Mouse (Mus musculus): ENCODE results near the gene Coa5.

DNA sequence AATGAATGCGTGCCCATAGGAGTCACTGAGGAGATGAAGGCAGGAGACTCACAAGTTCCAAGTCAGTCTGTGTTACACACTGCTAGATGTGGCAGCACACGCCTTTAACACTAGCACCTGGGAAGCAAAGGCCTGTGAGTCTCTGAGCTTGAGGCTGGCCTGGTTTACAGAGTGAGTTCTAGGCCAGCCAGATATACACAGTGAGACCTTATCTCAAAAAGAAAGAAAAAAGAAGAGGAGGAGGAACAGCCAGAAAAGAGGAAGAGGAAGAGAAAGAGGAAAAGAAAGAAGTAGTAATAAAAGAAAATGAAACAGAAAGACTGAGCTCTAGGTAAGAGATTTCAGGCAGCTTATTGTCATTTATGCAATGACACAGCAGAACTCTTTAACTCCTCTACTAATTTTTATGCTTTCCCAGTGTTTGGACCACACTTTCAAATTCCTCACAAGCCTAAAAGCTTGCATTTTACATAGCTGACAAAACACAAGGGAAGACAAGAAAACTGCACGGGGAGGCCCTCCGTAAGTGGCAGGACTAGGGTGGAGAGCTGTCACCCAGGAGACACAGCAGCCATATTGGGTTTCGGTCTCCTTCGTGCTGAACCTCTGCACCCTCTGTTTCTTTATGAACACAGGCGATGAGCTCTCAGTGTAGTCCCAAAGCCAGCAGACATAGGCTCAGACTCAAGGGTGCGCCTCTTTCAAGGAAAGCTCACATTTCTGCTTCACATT lies 2.6 kb downstream of the Coa5 start:
- TF ChIP-seq POLR2A (IDR thresholded peaks at IDR 0.05; ENCODE audit: low read depth, low read length) = no peak
- TF ChIP-seq MEF2A (IDR thresholded peaks at IDR 0.05; ENCODE audit: borderline replicate concordance, low read depth, low read length) = no peak
- TF ChIP-seq USF2 (conservative IDR thresholded peaks at IDR 0.05; ENCODE audit: low read depth, low read length) = no peak
